Mouse (Mus musculus): ENCODE results near the gene Llgl2.

Gene Llgl2

DNA sequence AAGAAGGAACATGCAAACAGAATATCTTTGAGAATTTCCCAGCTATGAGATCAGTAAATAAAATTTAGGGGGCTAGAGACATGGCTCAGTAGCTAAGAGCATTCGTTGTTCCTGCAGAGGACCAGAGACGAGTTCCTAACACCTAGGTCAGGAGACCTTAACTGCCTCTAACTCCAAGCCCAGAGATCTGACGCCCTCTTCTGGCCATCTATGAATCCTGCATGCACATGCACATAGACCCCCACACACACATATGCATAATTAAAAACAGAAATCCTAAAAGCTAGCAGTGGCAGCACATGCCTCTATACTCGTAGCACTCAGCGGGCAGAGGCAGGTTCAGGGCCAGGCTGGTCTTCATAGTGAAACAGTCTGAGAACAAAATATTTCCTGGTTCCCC, 52.6 kb downstream of the Llgl2 start:
- TF ChIP-seq GATA4 (IDR thresholded peaks at IDR 0.05; ENCODE audit: insufficient replicate concordance, low read length) = no peak

- no peak for TF ChIP-seq GATA4 (IDR thresholded peaks at IDR 0.05; ENCODE audit: insufficient replicate concordance, low read length)
Observed at GRCm38 (mm10) chr11:115877174-115877755, 53.4 kb downstream of the Llgl2 start.

DNA sequence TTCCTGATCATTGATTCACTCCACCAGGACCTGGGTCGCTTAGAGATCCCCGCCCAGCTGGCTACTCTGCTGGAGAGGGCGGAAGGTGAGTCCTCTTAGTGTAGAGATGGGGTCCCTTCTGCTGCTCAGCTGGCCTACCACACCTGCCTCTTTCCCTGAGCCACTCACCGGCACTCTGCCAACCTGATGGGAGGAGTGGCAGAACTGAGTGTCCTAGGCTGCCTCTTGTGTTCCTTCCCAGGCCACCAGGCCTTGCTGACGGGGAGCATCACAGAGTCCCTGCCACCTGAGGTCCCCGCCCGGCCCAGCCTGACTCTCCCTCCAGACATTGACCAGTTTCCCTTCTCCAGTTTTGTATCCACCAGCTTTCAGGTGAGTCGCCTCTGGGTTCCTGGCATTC, 54.2 kb downstream of the Llgl2 start:
- no peak for TF ChIP-seq GATA4 (IDR thresholded peaks at IDR 0.05; ENCODE audit: insufficient replicate concordance, low read length)

DNA sequence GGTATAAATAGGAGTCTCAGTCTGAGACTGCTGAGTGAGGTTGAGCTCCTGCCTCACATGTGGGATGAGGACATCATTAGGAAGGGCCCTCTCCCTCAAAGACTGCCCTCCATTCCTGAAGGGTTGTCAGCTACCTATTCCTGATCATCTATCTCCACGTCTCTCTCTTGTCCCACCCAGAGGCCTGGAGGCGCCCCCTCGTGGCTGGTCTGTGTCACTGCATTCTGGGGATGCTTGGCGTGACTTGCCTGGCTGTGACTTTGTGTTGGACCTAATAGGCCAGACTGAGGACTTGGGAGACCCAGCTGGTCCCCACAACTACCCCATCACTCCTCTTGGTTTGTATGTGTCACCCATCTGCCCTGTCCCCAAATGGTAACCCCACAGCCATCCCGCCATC, 57.2 kb downstream of the Llgl2 start:
- TF ChIP-seq GATA4 (IDR thresholded peaks at IDR 0.05; ENCODE audit: insufficient replicate concordance, low read length) = no peak

DNA sequence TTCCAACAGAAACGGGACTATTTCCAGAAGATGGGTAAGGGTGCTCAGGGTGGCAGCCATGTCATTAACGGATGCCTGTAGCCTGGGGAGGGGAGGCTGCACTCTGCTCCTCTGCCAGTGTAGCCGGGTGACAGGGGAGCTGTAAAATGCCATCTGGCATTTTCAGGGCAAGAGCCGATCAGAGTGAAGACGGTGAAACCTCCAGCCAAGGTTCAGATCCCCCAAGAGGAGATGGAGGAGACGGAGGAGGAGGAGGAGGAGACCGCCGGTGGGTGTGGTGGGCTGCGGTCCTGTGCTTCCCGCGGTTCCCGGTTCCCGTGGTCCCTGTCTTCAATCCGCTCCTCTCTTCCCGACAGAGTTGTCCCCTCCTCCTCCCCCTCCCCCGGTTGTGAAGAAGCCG, 59.4 kb downstream of the Llgl2 start:
- no peak for TF ChIP-seq GATA4 (IDR thresholded peaks at IDR 0.05; ENCODE audit: insufficient replicate concordance, low read length)

GRCm38 (mm10) chr11:115884361-115884760, 60.5 kb downstream of the Llgl2 start:
- TF ChIP-seq GATA4 (IDR thresholded peaks at IDR 0.05; ENCODE audit: insufficient replicate concordance, low read length) = no peak

GRCm38 (mm10) chr11:115885281-115885680, 61.4 kb downstream of the Llgl2 start:
- TF ChIP-seq GATA4 (IDR thresholded peaks at IDR 0.05; ENCODE audit: insufficient replicate concordance, low read length) = no peak

- TF ChIP-seq GATA4 (IDR thresholded peaks at IDR 0.05; ENCODE audit: insufficient replicate concordance, low read length) = no peak
Observed at GRCm38 (mm10) chr11:115886446-115886845, 62.6 kb downstream of the Llgl2 start.

DNA sequence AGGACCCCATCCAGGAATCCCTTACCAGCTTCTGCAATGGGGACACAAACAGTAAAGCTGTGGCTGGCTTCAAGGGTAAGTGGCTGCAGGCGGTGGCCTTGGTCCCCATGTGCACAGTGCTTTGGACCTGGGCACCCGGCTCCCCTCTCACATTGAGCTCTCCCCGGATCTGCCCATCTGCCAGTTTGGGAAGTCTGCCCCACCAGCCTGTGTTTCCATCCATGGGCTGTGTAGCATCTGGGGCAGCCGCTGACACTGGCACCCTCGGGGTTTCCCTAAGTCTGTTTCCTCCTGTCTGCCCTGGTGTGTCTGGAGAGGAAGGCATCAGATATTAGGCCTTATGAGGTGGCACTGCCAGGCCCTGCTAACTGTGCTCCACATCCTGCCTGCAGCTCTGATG, 64.2 kb downstream of the Llgl2 start:
- no peak for TF ChIP-seq GATA4 (IDR thresholded peaks at IDR 0.05; ENCODE audit: insufficient replicate concordance, low read length)

DNA sequence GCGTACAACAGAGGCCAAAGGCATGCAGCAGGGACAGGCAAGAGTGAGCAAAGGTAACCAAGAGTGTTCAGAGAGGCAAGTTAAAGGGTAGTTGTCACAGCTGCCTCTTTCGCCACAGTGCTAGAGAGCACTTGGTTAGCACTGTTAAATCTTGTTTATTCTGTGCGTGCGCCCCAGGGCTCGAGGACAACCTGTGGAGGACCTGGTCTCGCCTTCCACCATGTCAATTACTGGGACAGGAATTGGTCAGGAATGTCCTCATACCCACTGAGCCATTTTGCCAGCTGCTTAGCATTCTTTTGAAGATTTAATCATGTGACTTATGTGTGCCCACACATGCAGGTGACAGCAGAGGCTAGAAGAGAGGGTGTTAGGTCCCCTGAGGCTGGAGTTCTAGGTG, 65.3 kb downstream of the Llgl2 start:
- no peak for TF ChIP-seq GATA4 (IDR thresholded peaks at IDR 0.05; ENCODE audit: insufficient replicate concordance, low read length)

DNA sequence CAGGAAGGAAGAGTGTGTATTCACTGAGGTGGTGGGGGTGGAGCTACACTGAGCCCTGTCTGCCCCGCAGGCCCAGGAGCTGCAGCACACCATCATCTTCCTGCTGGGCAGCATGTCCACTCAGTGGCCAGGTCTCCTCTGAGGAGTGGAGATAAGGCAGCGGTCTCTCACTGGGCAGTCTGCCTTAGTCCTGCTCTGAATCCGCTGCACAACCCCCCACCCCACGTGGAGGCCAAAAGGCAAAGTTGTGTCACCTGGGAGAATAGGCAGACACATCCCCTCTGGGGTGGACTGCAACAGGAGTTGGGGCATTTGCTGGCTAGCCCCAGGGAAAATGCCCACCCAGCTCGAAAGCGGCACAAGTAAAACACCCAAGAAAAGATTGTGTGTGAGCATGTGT, 68.4 kb downstream of the Llgl2 start:
- no peak for TF ChIP-seq GATA4 (IDR thresholded peaks at IDR 0.05; ENCODE audit: insufficient replicate concordance, low read length)

DNA sequence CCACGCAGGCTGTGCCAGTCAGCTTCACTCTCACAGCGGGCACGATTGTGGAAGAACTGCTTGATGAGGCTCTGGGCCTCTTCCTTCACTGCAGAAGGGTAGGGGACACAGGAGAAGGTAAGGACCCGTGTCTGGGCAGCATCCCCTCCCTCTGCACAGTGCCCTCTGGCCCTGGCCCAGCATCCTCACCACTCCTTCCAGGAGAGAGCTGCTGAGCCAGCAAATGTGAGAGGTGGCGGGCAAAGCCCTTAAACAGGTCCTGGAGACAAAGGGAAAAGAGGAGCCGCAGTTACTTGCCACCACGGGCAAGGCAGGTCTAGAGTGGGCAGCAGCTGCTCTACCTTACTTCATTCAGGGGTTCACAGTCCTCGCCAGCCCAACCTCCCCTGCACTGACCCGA, 69.2 kb downstream of the Llgl2 start:
- TF ChIP-seq GATA4 (IDR thresholded peaks at IDR 0.05; ENCODE audit: insufficient replicate concordance, low read length) = no peak

DNA sequence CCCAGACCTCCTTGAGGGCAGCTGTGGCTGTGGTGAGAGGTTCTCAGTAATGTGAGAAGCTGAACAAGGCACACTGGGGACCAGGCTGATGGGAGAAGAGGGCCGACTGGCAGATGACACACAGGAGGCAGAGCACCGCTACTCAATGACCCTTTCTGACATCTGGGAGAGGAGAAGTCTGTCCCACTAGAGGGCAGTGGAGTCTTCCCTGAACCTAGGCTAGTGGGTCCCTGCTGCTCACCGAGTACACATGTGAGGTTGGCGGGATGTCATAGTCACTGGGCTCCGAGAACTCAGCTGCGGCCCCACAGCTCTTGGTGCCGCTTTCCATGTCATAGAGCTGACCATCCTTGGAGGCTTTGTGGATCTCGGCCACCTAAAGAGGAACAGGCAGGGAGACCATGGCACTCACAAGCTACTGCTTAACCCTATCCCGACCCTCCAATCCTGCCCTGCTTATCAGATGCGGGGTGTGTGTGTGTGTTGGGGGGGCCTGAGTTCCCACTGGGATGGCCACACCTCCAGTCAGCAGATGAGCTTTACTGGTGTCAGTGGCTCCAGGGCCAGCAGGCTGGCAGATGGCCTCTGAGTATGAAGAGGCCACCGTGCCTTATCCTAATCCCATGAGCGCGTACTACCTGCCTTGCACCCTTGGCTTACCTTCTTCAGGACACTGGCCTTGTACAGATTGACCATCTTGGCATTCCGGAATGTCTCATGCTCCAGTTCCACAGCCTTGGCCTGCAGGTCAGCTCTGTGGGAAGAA, 71.1 kb downstream of the Llgl2 start:
- no peak for TF ChIP-seq GATA4 (IDR thresholded peaks at IDR 0.05; ENCODE audit: insufficient replicate concordance, low read length)

DNA sequence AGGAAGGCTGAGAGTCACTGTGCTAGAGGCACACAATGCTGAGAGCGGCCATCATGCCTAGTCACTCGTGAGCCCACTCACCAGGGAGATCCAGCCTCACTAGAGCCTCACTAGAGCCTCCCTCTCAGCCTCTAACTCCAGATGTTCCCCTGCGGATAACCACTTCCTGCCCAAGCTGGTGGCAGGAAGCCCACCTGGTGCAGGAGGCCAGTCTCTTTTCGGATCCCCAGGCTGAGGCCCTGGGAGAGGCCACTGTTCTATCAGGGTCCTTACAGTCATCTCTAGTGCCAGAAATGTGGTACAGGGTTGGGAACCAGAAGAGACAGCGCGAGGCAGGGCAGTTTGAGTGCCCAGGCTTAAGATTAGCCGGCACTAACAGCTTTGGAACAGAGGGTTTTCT, 74.6 kb downstream of the Llgl2 start:
- no peak for TF ChIP-seq GATA4 (IDR thresholded peaks at IDR 0.05; ENCODE audit: insufficient replicate concordance, low read length)

- TF ChIP-seq GATA4 (IDR thresholded peaks at IDR 0.05; ENCODE audit: insufficient replicate concordance, low read length) = no peak
Observed at GRCm38 (mm10) chr11:115898886-115899285, 75.0 kb downstream of the Llgl2 start.

GRCm38 (mm10) chr11:115899486-115900266, 75.8 kb downstream of the Llgl2 start, which contains the start of gene Smim5:
Gene Smim5, plus strand, starts transcription at chr11:115899966.
- TF ChIP-seq GATA4 (IDR thresholded peaks at IDR 0.05; ENCODE audit: insufficient replicate concordance, low read length) = no peak
